Mouse (Mus musculus) midbrain, embryonic 10.5 days (tissue): Measurements from ENCODE around the gene Cyp4x1. TPM values are rescaled to one million over a fixed set of nuclear protein-coding genes. Genes with fewer than 3 reads are reported as not detected.

ENCODE experiments used
- DNase-seq: peaks from one replicate; pipeline ENCODE4 v3.0.0-alpha.2; 2017; ENCODE audit warnings: low spot score
- H3K27ac ChIP-seq: fragments of 300-500 bp; sonication (generic); replicated peaks from 2 replicates; pipeline ENCODE4 v1.5.1; 2016; ENCODE audit warnings: mild to moderate bottlenecking
- H3K27me3 ChIP-seq: fragments of 300-500 bp; sonication (generic); 2 replicates; pipeline ENCODE4 v1.6.1; 2016; ENCODE audit warnings: low read depth, mild to moderate bottlenecking; ENCODE audit not compliant: poor library complexity, severe bottlenecking
- H3K36me3 ChIP-seq: fragments of 300-500 bp; sonication (generic); 2 replicates; pipeline ENCODE4 v1.6.1; 2016; ENCODE audit warnings: mild to moderate bottlenecking, moderate library complexity
- H3K4me1 ChIP-seq: fragments of 300-500 bp; sonication (generic); 2 replicates; pipeline ENCODE4 v1.6.1; 2016
- H3K4me3 ChIP-seq: fragments of 300-500 bp; sonication (generic); 2 replicates; pipeline ENCODE4 v1.5.1; 2016; ENCODE audit warnings: mild to moderate bottlenecking, moderate library complexity
- H3K9me3 ChIP-seq: fragments of 300-500 bp; sonication (generic); replicated peaks from 2 replicates; pipeline ENCODE4 v1.6.1; 2016; ENCODE audit warnings: mild to moderate bottlenecking
- WGBS: fragments of 180-500 bp; shearing (Covaris S2); methylation state at CpG from one replicate; pipeline ENCODE4 v1.1.7; 2016; 5-methylcytosine and 5-hydroxymethylcytosine counted together
- polyA plus RNA-seq: library from polyadenylated mRNA; unstranded; fragments of >200 nt; fragmentation: Nextera tagmentation; extraction: Ambion mirVana; gene quantifications from 2 replicates; pipeline ENCODE4 v1.2.1, GENCODE M21; 2016

Gene Cyp4x1
- polyA plus RNA-seq, 1 experiment from 2014 or later = 0.51 TPM

GRCm38 (mm10) chr4:115086257-115086656, 47.8 kb downstream of the Cyp4x1 start:
- H3K27ac ChIP-seq = no peak overlapping the region
- DNase-seq = no peak
- H3K27me3 ChIP-seq = peaks cover 65% of the 10 kb centered on the region
- peaks cover 3% of the 10 kb centered on the region; the same call in 1 of the 2 replicates for H3K4me1 ChIP-seq
- H3K9me3 ChIP-seq = no peaks in the 10 kb centered on the region
- 58% methylated on average over 4 of the region's 4 CpGs for WGBS
- no peaks in the 10 kb centered on the region for H3K36me3 ChIP-seq
- no peak overlapping the region for H3K4me3 ChIP-seq

GRCm38 (mm10) chr4:115085522-115086095, 48.5 kb downstream of the Cyp4x1 start:
- Histone ChIP-seq H3K4me1 (peaks cover 3% of the 10 kb centered on the region; the same call in 1 of the 2 replicates), H3K9me3 (no peaks in the 10 kb centered on the region), H3K27me3 (peaks cover 69% of the 10 kb centered on the region), H3K27ac (no peak overlapping the region), H3K4me3 (no peak overlapping the region), H3K36me3 (no peaks in the 10 kb centered on the region)
- 19% methylated on average over 6 of the region's 6 CpGs for WGBS
- peak; percentile 72 for DNase-seq

- DNase-seq = no peak
- H3K4me1 ChIP-seq = peaks cover 25% of the 10 kb centered on the region
- no peaks in the 10 kb centered on the region for H3K36me3 ChIP-seq
- H3K4me3 ChIP-seq = no peak overlapping the region
- no peaks in the 10 kb centered on the region for H3K9me3 ChIP-seq
- H3K27ac ChIP-seq = no peak overlapping the region
- 82% methylated on average over 3 of the region's 3 CpGs for whole genome bisulfite sequencing
- peaks cover 70% of the 10 kb centered on the region for H3K27me3 ChIP-seq
Observed at GRCm38 (mm10) chr4:115083031-115083430, 51.0 kb downstream of the Cyp4x1 start.

- H3K36me3 ChIP-seq = no peaks in the 10 kb centered on the region
- H3K4me3 ChIP-seq = peak overlapping the region; percentile 23; the same call in 1 of the 2 replicates
- H3K9me3 ChIP-seq = no peaks in the 10 kb centered on the region
- DNase-seq = no peak
- peaks cover 21% of the 10 kb centered on the region for H3K4me1 ChIP-seq
- peak overlapping the region; percentile 81 for H3K27ac ChIP-seq
- 18% methylated on average over 5 of the region's 5 CpGs for WGBS
- peaks cover 58% of the 10 kb centered on the region for H3K27me3 ChIP-seq
Observed at GRCm38 (mm10) chr4:115079821-115080349, 54.2 kb downstream of the Cyp4x1 start.

- H3K27ac ChIP-seq = peak overlapping the region; percentile 81
- no peaks in the 10 kb centered on the region for H3K36me3 ChIP-seq
- peaks cover 58% of the 10 kb centered on the region for H3K27me3 ChIP-seq
- peak overlapping the region; percentile 23; the same call in 1 of the 2 replicates for H3K4me3 ChIP-seq
- no peaks in the 10 kb centered on the region for H3K9me3 ChIP-seq
- peaks cover 21% of the 10 kb centered on the region for H3K4me1 ChIP-seq
- DNase-seq = peak; percentile 75
- WGBS = 25% methylated on average over 10 of the region's 10 CpGs
Observed at GRCm38 (mm10) chr4:115078892-115079820, 54.9 kb downstream of the Cyp4x1 start.

- H3K36me3 ChIP-seq = no peaks in the 10 kb centered on the region
- H3K27me3 ChIP-seq = peaks cover 47% of the 10 kb centered on the region
- H3K27ac ChIP-seq = no peak overlapping the region
- DNase-seq = no peak
- peaks cover 21% of the 10 kb centered on the region for H3K4me1 ChIP-seq
- WGBS = 45% methylated on average over 3 of the region's 3 CpGs
- no peak overlapping the region for H3K4me3 ChIP-seq
- H3K9me3 ChIP-seq = no peaks in the 10 kb centered on the region
Observed at GRCm38 (mm10) chr4:115075204-115075915, 58.7 kb downstream of the Cyp4x1 start.

- DNase-seq = no peak
- H3K27ac ChIP-seq = no peak overlapping the region
- H3K4me1 ChIP-seq = peaks cover 16% of the 10 kb centered on the region
- H3K4me3 ChIP-seq = no peak overlapping the region
- peaks cover 53% of the 10 kb centered on the region for H3K27me3 ChIP-seq
- 85% methylated on average over 1 of the region's 1 CpGs for WGBS
- no peaks in the 10 kb centered on the region for H3K36me3 ChIP-seq
- no peaks in the 10 kb centered on the region for H3K9me3 ChIP-seq
Observed at GRCm38 (mm10) chr4:115074789-115075188, 59.3 kb downstream of the Cyp4x1 start.

GRCm38 (mm10) chr4:115071668-115072067, 62.4 kb downstream of the Cyp4x1 start:
- Histone ChIP-seq H3K4me3 (no peak overlapping the region), H3K27me3 (peaks cover 66% of the 10 kb centered on the region), H3K36me3 (peaks cover 3% of the 10 kb centered on the region; the same call in 1 of the 2 replicates), H3K9me3 (no peaks in the 10 kb centered on the region), H3K27ac (no peak overlapping the region), H3K4me1 (0 out of 2 replicates have a peak, but pooled peaks cover 3% of the 10 kb centered on the region)
- DNase-seq = no peak
- 53% methylated on average over 1 of the region's 1 CpGs for WGBS

GRCm38 (mm10) chr4:115063518-115064239, 70.4 kb downstream of the Cyp4x1 start:
- H3K36me3 ChIP-seq = peaks cover 3% of the 10 kb centered on the region; the same call in 1 of the 2 replicates
- peak overlapping the region; percentile 69 for H3K27ac ChIP-seq
- WGBS = under 1% methylated on average over 31 of the region's 31 CpGs
- peak; percentile 39 for DNase-seq
- peak overlapping the region; percentile 59 for H3K4me3 ChIP-seq
- peaks cover 22% of the 10 kb centered on the region for H3K4me1 ChIP-seq
- no peaks in the 10 kb centered on the region for H3K9me3 ChIP-seq
- peaks cover 100% of the 10 kb centered on the region for H3K27me3 ChIP-seq

GRCm38 (mm10) chr4:115062875-115063517, 71.1 kb downstream of the Cyp4x1 start:
- Histone ChIP-seq H3K27ac (peak overlapping the region; percentile 69), H3K27me3 (peaks cover 100% of the 10 kb centered on the region), H3K36me3 (no peaks in the 10 kb centered on the region), H3K4me1 (peaks cover 19% of the 10 kb centered on the region), H3K9me3 (no peaks in the 10 kb centered on the region), H3K4me3 (peak overlapping the region; percentile 59)
- 0% methylated on average over 55 of the region's 58 CpGs for WGBS
- peak; percentile 70 for DNase-seq

- DNase-seq = peak; percentile 42
- no peaks in the 10 kb centered on the region for H3K9me3 ChIP-seq
- peaks cover 100% of the 10 kb centered on the region for H3K27me3 ChIP-seq
- WGBS = 4% methylated on average over 9 of the region's 9 CpGs
- H3K4me3 ChIP-seq = peak overlapping the region; percentile 59
- no peaks in the 10 kb centered on the region for H3K36me3 ChIP-seq
- peaks cover 22% of the 10 kb centered on the region for H3K4me1 ChIP-seq
- H3K27ac ChIP-seq = peak overlapping the region; percentile 69
Observed at GRCm38 (mm10) chr4:115062540-115062874, 71.6 kb downstream of the Cyp4x1 start.
